Mouse (Mus musculus): ENCODE data around the gene Rhoh. TPM values are rescaled to one million over a fixed set of nuclear protein-coding genes. Genes with fewer than 3 reads are reported as not detected.

The Rhoh gene
- polyA plus RNA-seq, 1 experiment from 2014 or later, result 0.09 TPM

- no peak overlapping the region for H3K4me3 ChIP-seq (ENCODE audit: low read depth, low read length)
- H3K27ac ChIP-seq (ENCODE audit: low read depth, low read length), result no peak overlapping the region
- no peaks in the 10 kb centered on the region for H3K27me3 ChIP-seq (ENCODE audit: control insufficient read depth, insufficient read depth, low read length)
- H3K4me2 ChIP-seq (ENCODE audit: low read depth, low read length, severe bottlenecking), result no peak overlapping the region
- H3K36me3 ChIP-seq (ENCODE audit: control insufficient read depth, insufficient read depth, low read length), result no peaks in the 10 kb centered on the region
- DNase-seq (ENCODE audit: low spot score), result no peak
- no peak overlapping the region for H3K9ac ChIP-seq (ENCODE audit: low read length)
- no peaks in the 10 kb centered on the region for H3K4me1 ChIP-seq (replicated peaks; ENCODE audit: control insufficient read depth, insufficient read depth, low read length)
- no peak for ATAC-seq (replicated peaks; ENCODE audit: low FRiP score)
- no peaks in the 10 kb centered on the region for H3K9me3 ChIP-seq (ENCODE audit: control insufficient read depth, low read length)
- 73% methylated on average over 2 of the region's 2 CpGs for WGBS
Measured at GRCm38 (mm10) chr5:65908751-65909150, 47.7 kb downstream of the Rhoh start.

GRCm38 (mm10) chr5:65909321-65909720 lies 48.3 kb downstream of the Rhoh start:
- H3K9me3 ChIP-seq (ENCODE audit: control insufficient read depth, low read length), result no peaks in the 10 kb centered on the region
- no peaks in the 10 kb centered on the region for H3K27me3 ChIP-seq (ENCODE audit: control insufficient read depth, insufficient read depth, low read length)
- H3K9ac ChIP-seq (ENCODE audit: low read length), result no peak overlapping the region
- no peak overlapping the region for H3K4me2 ChIP-seq (ENCODE audit: low read depth, low read length, severe bottlenecking)
- no peak overlapping the region for H3K27ac ChIP-seq (ENCODE audit: low read depth, low read length)
- no peak for DNase-seq (ENCODE audit: low spot score)
- no peaks in the 10 kb centered on the region for H3K4me1 ChIP-seq (replicated peaks; ENCODE audit: control insufficient read depth, insufficient read depth, low read length)
- 81% methylated on average over 4 of the region's 4 CpGs for WGBS
- H3K4me3 ChIP-seq (ENCODE audit: low read depth, low read length), result no peak overlapping the region
- ATAC-seq (replicated peaks; ENCODE audit: low FRiP score), result no peak
- H3K36me3 ChIP-seq (ENCODE audit: control insufficient read depth, insufficient read depth, low read length), result no peaks in the 10 kb centered on the region

- Histone ChIP-seq H3K4me2 (ENCODE audit: low read depth, low read length, severe bottlenecking) (no peak overlapping the region), H3K27me3 (ENCODE audit: control insufficient read depth, insufficient read depth, low read length) (no peaks in the 10 kb centered on the region), H3K4me3 (ENCODE audit: low read depth, low read length) (no peak overlapping the region), H3K36me3 (ENCODE audit: control insufficient read depth, insufficient read depth, low read length) (no peaks in the 10 kb centered on the region), H3K9ac (ENCODE audit: low read length) (no peak overlapping the region), H3K27ac (ENCODE audit: low read depth, low read length) (no peak overlapping the region), H3K4me1 (replicated peaks; ENCODE audit: control insufficient read depth, insufficient read depth, low read length) (no peaks in the 10 kb centered on the region), H3K9me3 (ENCODE audit: control insufficient read depth, low read length) (no peaks in the 10 kb centered on the region)
- ATAC-seq (replicated peaks; ENCODE audit: low FRiP score) (no peak), DNase-seq (ENCODE audit: low spot score) (no peak)
- WGBS, result 86% methylated on average over 4 of the region's 4 CpGs
Measured at GRCm38 (mm10) chr5:65910398-65910797, 49.4 kb downstream of the Rhoh start.

GRCm38 (mm10) chr5:65911676-65912075 lies 50.7 kb downstream of the Rhoh start:
- ATAC-seq (replicated peaks; ENCODE audit: low FRiP score), result no peak
- no peak overlapping the region for H3K4me3 ChIP-seq (ENCODE audit: low read depth, low read length)
- no peak overlapping the region for H3K27ac ChIP-seq (ENCODE audit: low read depth, low read length)
- no peak overlapping the region for H3K9ac ChIP-seq (ENCODE audit: low read length)
- 87% methylated on average over 7 of the region's 7 CpGs for WGBS
- H3K4me1 ChIP-seq (replicated peaks; ENCODE audit: control insufficient read depth, insufficient read depth, low read length), result no peaks in the 10 kb centered on the region
- H3K9me3 ChIP-seq (ENCODE audit: control insufficient read depth, low read length), result no peaks in the 10 kb centered on the region
- H3K27me3 ChIP-seq (ENCODE audit: control insufficient read depth, insufficient read depth, low read length), result no peaks in the 10 kb centered on the region
- no peak for DNase-seq (ENCODE audit: low spot score)
- H3K4me2 ChIP-seq (ENCODE audit: low read depth, low read length, severe bottlenecking), result no peak overlapping the region
- H3K36me3 ChIP-seq (ENCODE audit: control insufficient read depth, insufficient read depth, low read length), result no peaks in the 10 kb centered on the region

DNA sequence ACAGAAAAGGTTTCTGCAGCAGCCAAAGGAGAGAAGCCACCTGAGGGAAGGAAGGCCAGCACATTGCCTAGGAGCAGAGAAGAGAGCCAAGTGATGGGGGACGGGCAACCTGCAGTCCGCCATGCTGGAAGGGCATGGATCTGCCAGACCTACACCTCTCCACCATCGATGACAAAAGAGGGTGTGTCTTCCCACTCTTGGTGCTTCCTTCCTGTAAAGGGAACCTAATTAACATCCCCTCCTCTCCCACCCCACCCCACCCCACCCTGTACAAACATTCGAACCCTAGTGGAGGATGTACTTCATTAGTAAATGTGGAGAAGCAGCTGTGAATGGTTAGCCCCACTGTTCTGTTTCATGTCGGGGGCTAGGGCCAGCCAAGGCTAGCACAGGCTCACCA lies 51.2 kb downstream of the Rhoh start:
- H3K9me3 ChIP-seq (ENCODE audit: control insufficient read depth, low read length), result no peaks in the 10 kb centered on the region
- no peak overlapping the region for H3K4me3 ChIP-seq (ENCODE audit: low read depth, low read length)
- H3K27ac ChIP-seq (ENCODE audit: low read depth, low read length), result no peak overlapping the region
- WGBS, result 85% methylated on average over 5 of the region's 5 CpGs
- ATAC-seq (replicated peaks; ENCODE audit: low FRiP score) (no peak), DNase-seq (ENCODE audit: low spot score) (no peak)
- H3K27me3 ChIP-seq (ENCODE audit: control insufficient read depth, insufficient read depth, low read length), result no peaks in the 10 kb centered on the region
- no peak overlapping the region for H3K9ac ChIP-seq (ENCODE audit: low read length)
- H3K4me1 ChIP-seq (replicated peaks; ENCODE audit: control insufficient read depth, insufficient read depth, low read length), result no peaks in the 10 kb centered on the region
- H3K4me2 ChIP-seq (ENCODE audit: low read depth, low read length, severe bottlenecking), result no peak overlapping the region
- H3K36me3 ChIP-seq (ENCODE audit: control insufficient read depth, insufficient read depth, low read length), result no peaks in the 10 kb centered on the region

DNA sequence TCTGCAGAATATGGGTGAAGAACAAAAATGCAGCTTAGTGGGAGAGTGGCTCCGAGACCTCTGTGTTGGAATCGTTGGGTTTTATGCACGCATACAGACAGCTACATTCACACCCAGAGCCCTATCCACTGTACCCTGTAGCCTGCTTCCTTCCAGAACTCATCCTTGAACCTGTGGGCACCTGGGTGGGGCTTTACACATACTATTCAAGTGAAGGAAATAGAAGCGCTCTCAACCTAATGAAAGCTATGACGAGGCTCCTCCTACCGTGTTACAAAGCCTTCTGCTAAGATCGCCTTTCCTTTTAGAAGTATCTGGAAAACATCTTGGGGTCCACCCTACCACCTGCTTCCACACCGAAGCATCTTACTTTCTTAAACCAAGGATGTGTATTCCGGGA lies 52.1 kb downstream of the Rhoh start:
- Histone ChIP-seq H3K9me3 (ENCODE audit: control insufficient read depth, low read length) (no peaks in the 10 kb centered on the region), H3K4me1 (replicated peaks; ENCODE audit: control insufficient read depth, insufficient read depth, low read length) (no peaks in the 10 kb centered on the region), H3K36me3 (ENCODE audit: control insufficient read depth, insufficient read depth, low read length) (no peaks in the 10 kb centered on the region), H3K27ac (ENCODE audit: low read depth, low read length) (no peak overlapping the region), H3K9ac (ENCODE audit: low read length) (no peak overlapping the region), H3K4me2 (ENCODE audit: low read depth, low read length, severe bottlenecking) (no peak overlapping the region), H3K27me3 (ENCODE audit: control insufficient read depth, insufficient read depth, low read length) (no peaks in the 10 kb centered on the region), H3K4me3 (ENCODE audit: low read depth, low read length) (no peak overlapping the region)
- WGBS, result 92% methylated on average over 9 of the region's 9 CpGs
- ATAC-seq (replicated peaks; ENCODE audit: low FRiP score) (no peak), DNase-seq (ENCODE audit: low spot score) (no peak)

GRCm38 (mm10) chr5:65914342-65914741 lies 53.3 kb downstream of the Rhoh start:
- WGBS, result 93% methylated on average over 7 of the region's 7 CpGs
- ATAC-seq (replicated peaks; ENCODE audit: low FRiP score) (no peak), DNase-seq (ENCODE audit: low spot score) (no peak)
- H3K27ac ChIP-seq (ENCODE audit: low read depth, low read length), result no peak overlapping the region
- H3K9me3 ChIP-seq (ENCODE audit: control insufficient read depth, low read length), result no peaks in the 10 kb centered on the region
- no peak overlapping the region for H3K9ac ChIP-seq (ENCODE audit: low read length)
- H3K27me3 ChIP-seq (ENCODE audit: control insufficient read depth, insufficient read depth, low read length), result no peaks in the 10 kb centered on the region
- no peaks in the 10 kb centered on the region; the same call in 1 of the 2 replicates for H3K4me1 ChIP-seq (replicated peaks; ENCODE audit: control insufficient read depth, insufficient read depth, low read length)
- H3K4me3 ChIP-seq (ENCODE audit: low read depth, low read length), result no peak overlapping the region
- H3K36me3 ChIP-seq (ENCODE audit: control insufficient read depth, insufficient read depth, low read length), result no peaks in the 10 kb centered on the region
- no peak overlapping the region for H3K4me2 ChIP-seq (ENCODE audit: low read depth, low read length, severe bottlenecking)

DNA sequence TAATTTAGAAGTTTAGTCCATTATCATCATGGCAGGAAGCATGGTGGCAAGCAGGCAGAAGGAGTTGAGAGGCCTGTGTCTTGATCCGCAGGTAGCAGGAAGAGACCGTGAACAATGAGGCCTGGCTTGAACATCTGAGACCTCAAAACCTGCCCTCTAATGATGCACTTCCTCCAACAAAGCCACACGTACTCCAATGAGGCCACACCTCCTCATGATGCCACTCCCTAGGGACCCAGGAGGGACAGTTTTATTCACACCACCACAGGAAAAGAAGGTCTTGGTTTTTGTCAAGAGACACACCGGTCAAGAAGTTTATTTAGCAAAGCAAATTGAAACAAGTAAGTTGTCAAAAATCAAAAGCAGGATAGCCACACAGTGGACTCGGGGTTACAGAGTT lies 55.9 kb downstream of the Rhoh start:
- Histone ChIP-seq H3K9me3 (ENCODE audit: control insufficient read depth, low read length) (no peaks in the 10 kb centered on the region), H3K4me2 (ENCODE audit: low read depth, low read length, severe bottlenecking) (no peak overlapping the region), H3K27ac (ENCODE audit: low read depth, low read length) (no peak overlapping the region), H3K27me3 (ENCODE audit: control insufficient read depth, insufficient read depth, low read length) (no peaks in the 10 kb centered on the region), H3K36me3 (ENCODE audit: control insufficient read depth, insufficient read depth, low read length) (no peaks in the 10 kb centered on the region), H3K9ac (ENCODE audit: low read length) (no peak overlapping the region), H3K4me1 (replicated peaks; ENCODE audit: control insufficient read depth, insufficient read depth, low read length) (no peaks in the 10 kb centered on the region; the same call in 1 of the 2 replicates), H3K4me3 (ENCODE audit: low read depth, low read length) (no peak overlapping the region)
- DNase-seq (ENCODE audit: low spot score), result no peak
- 88% methylated on average over 5 of the region's 5 CpGs for WGBS
- ATAC-seq (replicated peaks; ENCODE audit: low FRiP score), result no peak

- Histone ChIP-seq H3K27ac (ENCODE audit: low read depth, low read length) (no peak overlapping the region; the same call in 1 of the 2 replicates), H3K4me2 (ENCODE audit: low read depth, low read length, severe bottlenecking) (no peak overlapping the region), H3K36me3 (ENCODE audit: control insufficient read depth, insufficient read depth, low read length) (no peaks in the 10 kb centered on the region), H3K4me1 (replicated peaks; ENCODE audit: control insufficient read depth, insufficient read depth, low read length) (no peaks in the 10 kb centered on the region; the same call in 1 of the 2 replicates), H3K27me3 (ENCODE audit: control insufficient read depth, insufficient read depth, low read length) (no peaks in the 10 kb centered on the region), H3K9ac (ENCODE audit: low read length) (no peak overlapping the region), H3K9me3 (ENCODE audit: control insufficient read depth, low read length) (no peaks in the 10 kb centered on the region), H3K4me3 (ENCODE audit: low read depth, low read length) (no peak overlapping the region)
- ATAC-seq (replicated peaks; ENCODE audit: low FRiP score), result no peak
- no peak for DNase-seq (ENCODE audit: low spot score)
- WGBS, result 81% methylated on average over 3 of the region's 3 CpGs
Measured at GRCm38 (mm10) chr5:65918601-65919000, 57.6 kb downstream of the Rhoh start.

Measured in forebrain, embryonic 11.5 days (tissue).